Comparison of ENCODE assay signal across 7 mouse cellular contexts in the genomic region with DNA sequence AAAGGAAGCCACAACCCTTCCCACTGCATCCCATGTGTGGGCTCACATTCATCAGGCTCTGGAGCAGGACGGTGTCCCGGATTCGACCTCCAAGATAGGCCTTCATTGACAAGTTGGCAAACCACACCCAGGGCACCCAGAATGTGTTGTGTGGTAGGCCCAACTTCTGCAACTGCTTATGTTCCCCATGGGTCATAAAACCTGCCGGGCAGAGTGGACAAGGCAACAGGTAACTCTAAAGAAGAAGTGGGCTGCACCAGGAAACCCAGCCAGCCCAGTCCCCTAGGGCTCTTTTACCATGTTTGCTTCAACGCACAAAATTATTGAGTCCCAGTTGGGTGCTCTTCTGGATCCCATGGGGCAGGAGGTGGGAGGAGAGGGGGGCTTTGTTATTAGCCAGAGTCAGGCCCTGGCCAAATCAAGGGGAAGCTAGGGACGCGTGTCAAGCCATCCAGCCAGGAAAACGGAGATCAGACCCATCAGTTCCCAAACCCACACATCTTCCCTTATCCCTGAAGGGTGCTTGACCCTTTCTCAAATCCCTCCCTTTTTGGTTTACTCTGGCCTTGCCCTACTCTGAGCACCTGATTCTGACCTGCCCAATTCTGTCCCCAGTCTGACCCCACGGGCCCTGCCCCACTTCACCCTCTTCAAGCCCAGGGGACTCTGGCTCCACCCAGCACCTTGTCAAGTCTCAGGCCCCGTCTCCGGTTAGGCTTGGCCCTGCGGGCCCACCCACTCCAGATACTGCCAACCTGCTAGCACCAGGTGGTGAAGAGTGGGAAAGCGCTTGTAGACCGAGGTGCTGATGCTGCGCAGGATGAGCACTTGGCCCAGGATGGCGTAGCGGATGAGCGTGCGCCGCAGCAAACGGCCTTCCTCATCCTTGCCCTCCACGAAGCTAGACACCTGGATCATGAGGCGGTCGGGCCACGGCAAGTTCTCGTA. TPM values are rescaled to one million over a fixed set of nuclear protein-coding genes. Genes with fewer than 3 reads are reported as not detected.
DNase-seq lines count a peak whose midpoint lies in the region; ATAC-seq and TF ChIP-seq lines count a peak whose summit lies in the region.

No protein-coding gene starts in this region.

- TF ChIP-seq CTCF in small intestine, adult 2 months (IDR thresholded peaks at IDR 0.05; ENCODE audit: extremely low read depth, insufficient read length, insufficient replicate concordance, low read depth, low read length), result no peak

- WGBS in liver, embryonic 11.5 days, result 50% methylated on average over 26 of the region's 26 CpGs
- 44% methylated on average over 26 of the region's 26 CpGs for WGBS in forebrain, embryonic 13.5 days
- WGBS in limb, embryonic 11.5 days, result 43% methylated on average over 26 of the region's 26 CpGs
- WGBS in small intestine, adult 2 months, result 70% methylated on average over 26 of the region's 26 CpGs

- peak overlapping the region; percentile 64 for H3K4me2 ChIP-seq in liver, embryonic 11.5 days
- H3K4me2 ChIP-seq in forebrain, embryonic 13.5 days, result peak overlapping the region; percentile 49
- peak overlapping the region; percentile 48 for H3K4me2 ChIP-seq in limb, embryonic 11.5 days (ENCODE audit: low read depth, severe bottlenecking)

- no peaks in the 10 kb centered on the region for H3K9me3 ChIP-seq in liver, embryonic 11.5 days (ENCODE audit: control insufficient read depth, low read length)
- H3K9me3 ChIP-seq in forebrain, embryonic 13.5 days (replicated peaks), result no peaks in the 10 kb centered on the region
- H3K9me3 ChIP-seq in limb, embryonic 11.5 days (ENCODE audit: control insufficient read depth, low read length), result no peaks in the 10 kb centered on the region

- H3K27ac ChIP-seq in liver, embryonic 11.5 days (ENCODE audit: low read depth, low read length), result no peak overlapping the region
- no peak overlapping the region for H3K27ac ChIP-seq in forebrain, embryonic 13.5 days
- no peak overlapping the region for H3K27ac ChIP-seq in limb, embryonic 11.5 days (replicated peaks; ENCODE audit: low read depth, low read length)
- H3K27ac ChIP-seq in small intestine, adult 2 months (ENCODE audit: insufficient read depth, low read depth, low read length), result no peak overlapping the region

- H3K27me3 ChIP-seq in liver, embryonic 11.5 days (replicated peaks; ENCODE audit: control insufficient read depth, insufficient read depth, low read length), result no peaks in the 10 kb centered on the region
- H3K27me3 ChIP-seq in forebrain, embryonic 13.5 days, result no peaks in the 10 kb centered on the region
- H3K27me3 ChIP-seq in limb, embryonic 11.5 days (ENCODE audit: control insufficient read depth, insufficient read depth, low read length), result no peaks in the 10 kb centered on the region
- no peaks in the 10 kb centered on the region for H3K27me3 ChIP-seq in small intestine, adult 2 months (ENCODE audit: control insufficient read depth, insufficient read depth, low read length)

- peak overlapping the region; percentile 35; the same call in 1 of the 2 replicates for H3K4me3 ChIP-seq in liver, embryonic 11.5 days (ENCODE audit: low read depth, low read length)
- peak overlapping the region; percentile 24 for H3K4me3 ChIP-seq in forebrain, embryonic 13.5 days
- peak overlapping the region; percentile 17; the same call in 1 of the 2 replicates for H3K4me3 ChIP-seq in limb, embryonic 11.5 days (ENCODE audit: low read depth, low read length)
- H3K4me3 ChIP-seq in small intestine, adult 2 months (ENCODE audit: low read depth, low read length), result peak overlapping the region; percentile 9; the same call in 1 of the 2 replicates

- H3K9ac ChIP-seq in liver, embryonic 11.5 days (ENCODE audit: low read depth, low read length), result peak overlapping the region; percentile 51; the same call in 1 of the 2 replicates
- peak overlapping the region; percentile 31 for H3K9ac ChIP-seq in forebrain, embryonic 13.5 days
- H3K9ac ChIP-seq in limb, embryonic 11.5 days (ENCODE audit: low read length), result peak overlapping the region; percentile 45

- TF ChIP-seq POLR2A in small intestine, adult 2 months (IDR thresholded peaks at IDR 0.05; ENCODE audit: low read depth, low read length), result no peak

- H3K4me1 ChIP-seq in liver, embryonic 11.5 days (replicated peaks; ENCODE audit: control insufficient read depth, insufficient read depth, low read length), result peaks cover 41% of the 10 kb centered on the region
- no peaks in the 10 kb centered on the region; the same call in 1 of the 2 replicates for H3K4me1 ChIP-seq in forebrain, embryonic 13.5 days
- H3K4me1 ChIP-seq in limb, embryonic 11.5 days (ENCODE audit: control insufficient read depth, insufficient read depth, low read length), result peaks cover 9% of the 10 kb centered on the region
- H3K4me1 ChIP-seq in small intestine, adult 2 months (ENCODE audit: control insufficient read depth, insufficient read depth, insufficient read length, low read length), result peaks cover 12% of the 10 kb centered on the region

- DNase-seq in liver, embryonic 11.5 days (ENCODE audit: low spot score), result no peak
- DNase-seq in liver, result no peak
- DNase-seq in limb, embryonic 11.5 days (ENCODE audit: low spot score), result no peak
- DNase-seq in layer of hippocampus, adult 9-11 months, result no peak
- no peak for DNase-seq in urinary bladder, postnatal 10 days (ENCODE audit: low spot score)

- H3K36me3 ChIP-seq in liver, embryonic 11.5 days (ENCODE audit: control insufficient read depth, insufficient read depth, low read length), result no peaks in the 10 kb centered on the region
- H3K36me3 ChIP-seq in forebrain, embryonic 13.5 days (ENCODE audit: poor library complexity, severe bottlenecking), result no peaks in the 10 kb centered on the region
- H3K36me3 ChIP-seq in limb, embryonic 11.5 days (ENCODE audit: control insufficient read depth, insufficient read depth, low read length), result no peaks in the 10 kb centered on the region
- no peaks in the 10 kb centered on the region for H3K36me3 ChIP-seq in small intestine, adult 2 months (ENCODE audit: control insufficient read depth, insufficient read depth, low read length)

- ATAC-seq in liver, embryonic 11.5 days (replicated peaks; ENCODE audit: low FRiP score), result no peak
- peak; percentile 59 for ATAC-seq in forebrain, embryonic 13.5 days
- peak; percentile 47 for ATAC-seq in limb, embryonic 11.5 days (ENCODE audit: insufficient number of reproducible peaks, low FRiP score, low TSS enrichment, low read depth)

RNA-seq across cellular contexts. Expression of a gene that starts 9.1 kb away (rescaled TPM):
- 0.31 and 0.59 TPM in 2 replicates for polyA plus RNA-seq in liver, embryonic 11.5 days (2014; fragmentation: Nextera tagmentation; extraction: Ambion mirVana)
- 0.76 and 1.2 TPM in 2 replicates for polyA plus RNA-seq in forebrain, embryonic 13.5 days (2015; fragmentation: Nextera tagmentation; extraction: Ambion mirVana)
- polyA plus RNA-seq in limb, embryonic 11.5 days (2014; fragmentation: Nextera tagmentation; extraction: Ambion mirVana), result 1.9 and 2.4 TPM in 2 replicates
- polyA plus RNA-seq in small intestine, adult 2 months (2012; rRNA removed), result 0.09 and 0.18 TPM in 2 replicates

RNA-seq across cellular contexts. Expression of a gene that starts 9.2 kb away (rescaled TPM):
- 133 and 137 TPM in 2 replicates for polyA plus RNA-seq in liver, embryonic 11.5 days (2014; fragmentation: Nextera tagmentation; extraction: Ambion mirVana)
- polyA plus RNA-seq in forebrain, embryonic 13.5 days (2015; fragmentation: Nextera tagmentation; extraction: Ambion mirVana), result 14.4 and 15.2 TPM in 2 replicates
- polyA plus RNA-seq in limb, embryonic 11.5 days (2014; fragmentation: Nextera tagmentation; extraction: Ambion mirVana), result 39.8 and 44.5 TPM in 2 replicates
- polyA plus RNA-seq in small intestine, adult 2 months (2012; rRNA removed), result 4.1 and 4.3 TPM in 2 replicates

RNA-seq across cellular contexts. Expression of a gene that starts 11.9 kb away (rescaled TPM):
- 3,796 and 3,887 TPM in 2 replicates for polyA plus RNA-seq in liver, embryonic 11.5 days (2014; fragmentation: Nextera tagmentation; extraction: Ambion mirVana)
- polyA plus RNA-seq in forebrain, embryonic 13.5 days (2015; fragmentation: Nextera tagmentation; extraction: Ambion mirVana), result 1,364 and 1,444 TPM in 2 replicates
- 1,189 and 1,219 TPM in 2 replicates for polyA plus RNA-seq in limb, embryonic 11.5 days (2014; fragmentation: Nextera tagmentation; extraction: Ambion mirVana)
- 9,432 and 18,582 TPM in 2 replicates for polyA plus RNA-seq in small intestine, adult 2 months (2012; rRNA removed)

RNA-seq across cellular contexts. Expression of a gene that starts 49.1 kb away (rescaled TPM):
- polyA plus RNA-seq in liver, embryonic 11.5 days (2014; fragmentation: Nextera tagmentation; extraction: Ambion mirVana), result 7.2 and 7.3 TPM in 2 replicates
- 5.8 TPM in 2 replicates for polyA plus RNA-seq in forebrain, embryonic 13.5 days (2015; fragmentation: Nextera tagmentation; extraction: Ambion mirVana)
- 2.3 and 3.3 TPM in 2 replicates for polyA plus RNA-seq in limb, embryonic 11.5 days (2014; fragmentation: Nextera tagmentation; extraction: Ambion mirVana)
- 7.6 and 18.9 TPM in 2 replicates for polyA plus RNA-seq in small intestine, adult 2 months (2012; rRNA removed)
